Mouse (Mus musculus): ENCODE measurements around the gene Abcd1. TPM values are rescaled to one million over a fixed set of nuclear protein-coding genes. Genes with fewer than 3 reads are reported as not detected.
A peak's percentile ranks its signal among the peaks of the same experiment; 100 is the strongest.

Abcd1 gene
- polyA plus RNA-seq, 1 experiment from 2014 or later: 12.2 TPM

DNA sequence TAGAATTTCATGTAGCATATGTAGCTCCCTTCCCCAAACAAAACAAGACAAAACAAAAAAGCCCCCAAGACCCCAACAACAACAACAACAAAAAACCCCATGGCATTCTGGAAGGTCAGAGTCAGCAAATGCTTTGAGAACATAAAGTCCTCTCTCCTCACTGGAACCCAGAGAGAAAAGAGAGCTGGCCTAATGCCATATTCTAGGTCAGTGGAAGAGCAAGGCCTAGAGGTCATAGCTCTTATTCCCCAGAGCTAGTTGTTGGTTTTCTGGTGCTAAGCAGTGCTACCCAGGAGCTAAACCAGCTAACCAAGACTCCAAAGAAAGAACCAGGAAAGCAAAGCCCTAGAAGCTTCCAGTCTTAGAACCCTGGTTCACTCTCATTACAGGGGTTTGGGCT is 69.3 kb downstream of the Abcd1 start:
- Histone ChIP-seq H3K36me3 (peaks cover 34% of the 10 kb centered on the region), H3K4me1 (replicated peaks) (peaks cover 22% of the 10 kb centered on the region)
- no peak for ATAC-seq (ENCODE audit: insufficient number of reproducible peaks, low FRiP score)

DNA sequence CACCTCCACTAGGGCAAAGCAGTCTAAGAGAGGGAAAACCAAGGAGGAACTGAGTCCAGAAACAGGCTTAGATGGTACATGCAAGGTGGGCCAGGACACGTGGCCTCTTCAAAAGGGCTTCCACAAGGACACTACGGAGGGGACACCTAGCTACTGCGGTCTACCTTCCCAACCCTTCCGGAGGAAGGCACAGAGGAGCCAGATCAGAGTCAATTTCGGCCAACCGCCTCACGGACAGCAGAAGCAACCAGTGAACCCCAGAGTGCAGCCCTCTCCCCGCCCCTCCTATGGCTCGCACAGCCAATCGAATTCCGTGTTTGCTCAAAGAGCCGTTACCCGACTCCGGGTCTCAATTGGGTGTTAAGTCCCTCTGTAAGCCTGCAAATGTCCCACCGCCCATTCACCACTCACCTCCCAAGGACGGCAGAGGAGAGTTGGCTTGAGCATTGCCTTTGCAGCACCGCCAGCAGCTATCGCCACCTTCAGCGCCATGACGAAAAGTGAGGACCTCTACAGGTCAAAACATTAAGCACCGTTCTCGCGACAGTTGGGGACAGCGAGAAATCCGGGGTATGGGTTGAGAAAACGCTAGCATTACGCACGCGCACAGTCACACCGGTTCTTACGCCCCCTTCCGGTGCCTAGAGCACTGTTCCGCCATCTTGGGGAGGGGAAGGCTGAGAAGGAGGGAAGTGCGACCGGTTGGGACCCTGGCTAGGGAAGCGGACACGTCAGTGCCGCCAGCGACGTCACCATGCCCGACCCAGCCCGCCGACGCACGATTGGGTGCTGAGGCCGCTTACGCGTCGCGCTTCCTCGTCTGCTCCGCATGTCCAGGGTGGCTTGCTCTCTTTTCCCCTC is 70.2 kb downstream of the Abcd1 start, which contains the start of the genes Idh3g and Ssr4:
Gene Idh3g, minus strand, starts transcription at position 534 of the 861 bp plus-strand sequence.
Gene Ssr4, plus strand, starts transcription at position 665 of the 861 bp plus-strand sequence.
- peak within 1 kb of the TSS; percentile 73 for H3K4me3 ChIP-seq
- peak; percentile 94 for ATAC-seq (ENCODE audit: insufficient number of reproducible peaks, low FRiP score)
- H3K36me3 ChIP-seq: peaks cover 33% of the 10 kb centered on the region
- H3K27ac ChIP-seq (ENCODE audit: poor library complexity, severe bottlenecking): peak within 1 kb of the TSS; percentile 86
- no peaks in the 10 kb centered on the region for H3K9me3 ChIP-seq (replicated peaks)
- peak within 1 kb of the TSS; percentile 83 for H3K9ac ChIP-seq
- H3K4me2 ChIP-seq: peak within 1 kb of the TSS; percentile 74
- H3K4me1 ChIP-seq (replicated peaks): peaks cover 22% of the 10 kb centered on the region
- 15% methylated on average over 51 of the region's 52 CpGs for WGBS
- no peaks in the 10 kb centered on the region; the same call in 1 of the 2 replicates for H3K27me3 ChIP-seq (replicated peaks)

More for the DNA sequence above, 69.3 kb downstream of the Abcd1 start:
- Histone ChIP-seq H3K4me2 (peak overlapping the region; percentile 74), H3K27me3 (replicated peaks) (no peaks in the 10 kb centered on the region; the same call in 1 of the 2 replicates), H3K27ac (ENCODE audit: poor library complexity, severe bottlenecking) (peak overlapping the region; percentile 86), H3K9me3 (replicated peaks) (no peaks in the 10 kb centered on the region), H3K4me3 (peak overlapping the region; percentile 73), H3K9ac (peak overlapping the region; percentile 76)

DNA sequence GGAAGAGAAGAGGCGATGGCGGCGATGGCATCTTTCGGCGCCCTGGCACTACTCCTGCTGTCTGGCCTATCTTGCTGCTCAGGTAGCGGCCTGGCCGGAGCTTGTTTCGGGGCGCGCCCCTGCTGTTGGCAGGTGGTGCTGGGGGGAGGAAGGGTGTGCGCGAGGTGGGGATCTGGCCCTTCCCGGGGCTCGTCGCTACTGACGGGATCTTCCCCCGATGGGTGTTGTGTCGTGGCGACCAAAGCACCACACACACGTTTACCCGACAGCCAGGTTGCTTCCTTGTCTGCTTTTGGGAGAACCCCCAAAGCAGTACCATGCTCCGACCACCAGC is 70.8 kb downstream of the Abcd1 start:
- Histone ChIP-seq H3K27ac (ENCODE audit: poor library complexity, severe bottlenecking) (peak overlapping the region; percentile 86), H3K27me3 (replicated peaks) (no peaks in the 10 kb centered on the region; the same call in 1 of the 2 replicates), H3K36me3 (peaks cover 27% of the 10 kb centered on the region), H3K9ac (peak overlapping the region; percentile 83), H3K4me3 (peak overlapping the region; percentile 73), H3K4me2 (peak overlapping the region; percentile 69), H3K4me1 (replicated peaks) (peaks cover 22% of the 10 kb centered on the region), H3K9me3 (replicated peaks) (no peaks in the 10 kb centered on the region)
- 17% methylated on average over 22 of the region's 22 CpGs for WGBS
- ATAC-seq (ENCODE audit: insufficient number of reproducible peaks, low FRiP score): no peak

Other genes starting within 250 kb of the Abcd1 start
- 71.9 and 72.9 TPM in 2 replicates for gene Bgn, start 233.0 kb upstream of the Abcd1 start, polyA plus RNA-seq (2016; fragmentation: Nextera tagmentation; extraction: Ambion mirVana)
- gene Atp2b3, start 213.5 kb upstream of the Abcd1 start, polyA plus RNA-seq (2016; fragmentation: Nextera tagmentation; extraction: Ambion mirVana): 0.41 and 0.48 TPM in 2 replicates
- gene Dusp9, start 77.2 kb upstream of the Abcd1 start, polyA plus RNA-seq (2016; fragmentation: Nextera tagmentation; extraction: Ambion mirVana): 9.8 and 10.3 TPM in 2 replicates
- gene Pnck, start 56.5 kb upstream of the Abcd1 start, polyA plus RNA-seq (2016; fragmentation: Nextera tagmentation; extraction: Ambion mirVana): 10.7 and 11.0 TPM in 2 replicates
- gene Slc6a8, start 43.4 kb upstream of the Abcd1 start, polyA plus RNA-seq (2016; fragmentation: Nextera tagmentation; extraction: Ambion mirVana): 8.8 and 9.8 TPM in 2 replicates
- 154 and 176 TPM in 2 replicates for gene Bcap31, start 422 bp upstream of the Abcd1 start, polyA plus RNA-seq (2016; fragmentation: Nextera tagmentation; extraction: Ambion mirVana)
- 0.43 and 0.62 TPM in 2 replicates for gene Plxnb3, start 40.5 kb downstream of the Abcd1 start, polyA plus RNA-seq (2016; fragmentation: Nextera tagmentation; extraction: Ambion mirVana)
- gene Srpk3, start 57.8 kb downstream of the Abcd1 start, polyA plus RNA-seq (2016; fragmentation: Nextera tagmentation; extraction: Ambion mirVana): 72.5 and 75.2 TPM in 2 replicates
- gene Idh3g, start 70.3 kb downstream of the Abcd1 start, polyA plus RNA-seq (2016; fragmentation: Nextera tagmentation; extraction: Ambion mirVana): 270 and 279 TPM in 2 replicates
- gene Ssr4, start 70.4 kb downstream of the Abcd1 start, polyA plus RNA-seq (2016; fragmentation: Nextera tagmentation; extraction: Ambion mirVana): 144 and 145 TPM in 2 replicates
- gene Pdzd4, start 108.4 kb downstream of the Abcd1 start, polyA plus RNA-seq (2016; fragmentation: Nextera tagmentation; extraction: Ambion mirVana): 0.42 and 0.54 TPM in 2 replicates
- not detected in 2 replicates for gene Avpr2, start 175.5 kb downstream of the Abcd1 start, polyA plus RNA-seq (2016; fragmentation: Nextera tagmentation; extraction: Ambion mirVana)
- gene L1cam, start 179.5 kb downstream of the Abcd1 start, polyA plus RNA-seq (2016; fragmentation: Nextera tagmentation; extraction: Ambion mirVana): 0.58 and 0.73 TPM in 2 replicates
- 1.4 and 1.9 TPM in 2 replicates for gene Arhgap4, start 205.3 kb downstream of the Abcd1 start, polyA plus RNA-seq (2016; fragmentation: Nextera tagmentation; extraction: Ambion mirVana)
- gene Naa10, start 205.3 kb downstream of the Abcd1 start, polyA plus RNA-seq (2016; fragmentation: Nextera tagmentation; extraction: Ambion mirVana): 77.6 and 87.2 TPM in 2 replicates
- gene Renbp, start 214.3 kb downstream of the Abcd1 start, polyA plus RNA-seq (2016; fragmentation: Nextera tagmentation; extraction: Ambion mirVana): 50.2 and 50.8 TPM in 2 replicates
- 41.3 and 47.3 TPM in 2 replicates for gene Hcfc1, start 249.8 kb downstream of the Abcd1 start, polyA plus RNA-seq (2016; fragmentation: Nextera tagmentation; extraction: Ambion mirVana)